Mouse (Mus musculus) megakaryocyte progenitor cell, adult 5-6 weeks (primary cell): Measurements from ENCODE around the gene Fam181a. TPM values are rescaled to one million over a fixed set of nuclear protein-coding genes. Genes with fewer than 3 reads are reported as not detected.

Source experiments
- ATAC-seq: replicated peaks from 2 replicates; pipeline ENCODE4 v1.8.0; 2016; ENCODE audit warnings: mild to moderate bottlenecking, moderate TSS enrichment, inconsistent platforms; ENCODE audit not compliant: poor library complexity
- total RNA-seq, 2 experiments: library from RNA; stranded (forward) in 1 of 2; stranded (reverse) in 1 of 2; fragments of 157-497, 149-512 nt in 1 of 2; fragments of 200-1000 nt in 1 of 2; gene quantifications; 2 replicates each; pipeline versions ENCODE4 v1.2.3 to v1.2.4; 2015 to 2017

The Fam181a gene
- total RNA-seq (2015) (not detected in 2 replicates), total RNA-seq (2017) (not detected in 2 replicates)

GRCm38 (mm10) chr12:103310744-103311267 lies at the start of gene Fam181a:
Gene Fam181a (plus strand): TSS chr12:103310975.
- no peak for ATAC-seq

DNA sequence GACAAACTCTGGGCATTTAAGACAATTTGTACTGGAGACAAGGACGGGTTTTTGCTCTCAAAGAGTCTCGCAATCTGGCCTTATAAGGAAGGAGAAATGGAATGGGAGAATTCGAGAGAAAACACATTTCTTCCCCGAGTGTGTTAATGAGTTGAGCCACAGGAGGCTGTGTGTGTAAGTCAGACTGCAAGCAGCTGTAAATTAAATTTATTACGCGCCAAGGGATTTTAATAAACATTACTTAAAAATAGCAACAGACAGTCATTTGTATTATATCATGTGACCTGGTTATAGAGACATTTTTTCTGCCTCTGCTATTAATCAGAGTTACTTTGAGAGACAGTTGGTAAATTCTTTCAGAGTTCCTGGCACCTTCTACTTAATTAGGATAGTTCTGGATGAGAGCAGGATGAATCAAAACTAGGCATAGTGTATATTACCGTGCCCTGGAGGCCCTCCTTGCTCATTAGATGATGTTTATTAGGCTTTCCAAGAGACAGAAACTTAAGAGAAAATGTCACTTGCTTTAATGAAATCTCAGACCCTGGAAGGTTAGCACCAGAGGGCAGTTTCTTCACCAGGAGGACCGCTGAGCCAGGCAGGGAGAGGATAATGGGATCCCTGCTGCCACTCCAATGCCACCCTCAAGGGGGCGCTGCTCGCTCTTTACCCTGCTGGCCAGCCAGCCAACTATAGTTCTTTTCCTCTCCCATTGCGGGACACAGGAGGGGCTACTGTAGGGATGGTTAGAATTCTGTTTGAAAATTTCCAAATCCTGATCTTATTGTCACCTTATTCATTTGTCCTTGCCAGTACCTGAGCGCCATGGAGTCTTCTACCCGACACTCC lies 48.5 kb upstream of the Fam181a start:
- peak; percentile 52; the same call in 1 of the 2 replicates for ATAC-seq

GRCm38 (mm10) chr12:103266605-103267004 lies 44.2 kb upstream of the Fam181a start:
- no peak for ATAC-seq

DNA sequence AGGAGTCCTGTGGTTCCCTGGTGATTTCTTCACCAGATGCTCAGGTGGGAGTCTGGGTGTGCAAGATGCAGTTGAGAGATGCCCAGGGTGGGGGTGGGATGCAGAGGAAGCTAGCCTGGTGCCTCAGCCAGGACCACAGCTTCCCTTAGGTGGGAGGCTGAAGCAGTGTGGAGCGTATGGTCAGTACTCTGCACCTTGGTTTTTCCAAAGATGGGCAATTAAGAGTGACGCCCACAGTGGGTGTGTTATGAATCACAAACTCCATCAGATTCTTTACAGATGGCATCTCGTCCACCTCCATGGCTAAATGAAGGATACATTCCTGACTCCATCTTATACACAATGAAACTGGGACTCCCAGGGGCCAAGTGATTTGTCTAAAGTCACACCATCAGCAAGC lies 38.6 kb upstream of the Fam181a start:
- no peak for ATAC-seq

DNA sequence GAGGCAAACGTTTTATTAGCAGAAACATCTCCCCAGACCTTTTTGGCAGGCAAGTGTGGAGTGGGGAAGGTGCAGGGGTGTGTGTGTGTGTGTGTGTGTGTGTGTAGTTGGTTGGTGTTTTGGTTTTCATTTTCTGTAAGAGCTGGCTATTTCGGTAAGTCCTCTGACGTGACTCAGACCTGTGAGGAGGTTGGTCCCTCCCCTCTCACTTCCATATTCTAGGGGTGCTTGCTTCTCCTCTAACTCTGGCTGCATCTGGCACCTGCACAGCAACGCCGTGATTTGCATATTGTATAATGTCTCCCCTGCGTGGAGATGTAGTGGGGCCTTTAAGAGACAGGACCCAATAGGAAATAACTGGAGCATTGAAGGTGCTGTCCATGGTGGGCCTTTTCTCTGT lies 37.7 kb upstream of the Fam181a start:
- no peak for ATAC-seq

GRCm38 (mm10) chr12:103273732-103274131 lies 37.0 kb upstream of the Fam181a start:
- ATAC-seq: 0 out of 2 replicates have a peak, but pooled peaks have one; percentile 17

DNA sequence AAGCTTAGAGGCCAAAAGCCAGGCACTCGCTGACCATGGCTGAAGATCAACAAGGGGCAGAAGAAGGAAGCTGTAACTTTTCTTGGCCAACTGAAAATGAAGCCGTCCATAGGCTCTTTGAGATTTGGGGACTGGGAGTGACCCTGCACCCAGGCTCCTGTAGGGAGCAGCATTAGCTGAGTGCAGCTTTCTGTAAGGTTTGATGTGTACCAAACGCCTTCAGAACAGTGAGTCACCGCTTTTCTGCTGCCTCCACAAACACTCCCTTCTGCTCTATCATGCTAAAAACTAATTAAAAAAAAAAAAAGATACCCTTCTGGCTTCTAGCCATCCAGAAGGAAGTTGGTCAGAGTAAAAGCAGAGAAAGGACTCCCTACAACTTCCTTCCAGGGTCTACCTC lies 34.4 kb upstream of the Fam181a start:
- no peak for ATAC-seq

DNA sequence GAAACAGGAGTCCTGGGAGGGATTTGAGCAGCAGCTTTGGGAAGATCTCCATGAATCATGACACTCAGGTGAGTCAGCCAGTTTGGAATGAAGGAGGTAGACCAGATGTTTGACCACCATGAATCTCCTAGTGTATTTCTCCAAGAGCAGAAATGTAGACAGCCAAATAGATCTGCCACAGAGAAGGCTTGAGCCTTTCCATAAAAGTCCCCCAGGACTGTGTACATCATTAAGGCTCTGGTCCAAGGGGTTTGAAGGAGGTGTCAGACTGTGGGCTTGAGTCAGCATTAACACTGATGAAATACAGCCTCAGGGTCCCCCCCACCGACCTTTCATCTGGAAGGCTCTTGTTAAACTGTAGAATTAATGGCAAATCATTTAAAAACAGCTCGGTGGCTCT lies 29.3 kb upstream of the Fam181a start:
- ATAC-seq: no peak

- ATAC-seq: no peak
Observed at GRCm38 (mm10) chr12:103281912-103282311, 28.9 kb upstream of the Fam181a start.

- no peak for ATAC-seq
Observed at GRCm38 (mm10) chr12:103282936-103283335, 27.8 kb upstream of the Fam181a start.

DNA sequence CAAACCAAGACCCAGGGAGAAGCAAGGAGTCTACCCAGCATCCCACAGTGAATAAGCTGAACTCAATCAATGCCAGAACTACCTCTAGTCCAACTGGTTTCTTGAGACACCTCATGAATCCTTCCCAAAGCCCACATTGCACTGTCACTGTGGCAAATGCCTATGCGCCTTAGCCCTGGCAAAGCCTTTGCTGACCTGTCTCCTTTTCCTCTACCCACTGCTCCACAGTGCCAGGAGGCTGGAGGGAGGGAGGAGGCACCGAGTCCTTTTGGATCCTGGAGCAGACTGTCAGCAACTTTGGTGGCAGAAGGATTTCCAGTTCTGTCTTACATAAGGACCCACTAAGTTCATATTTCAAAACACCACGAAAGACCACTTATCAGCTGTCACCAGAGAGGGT lies 27.4 kb upstream of the Fam181a start:
- no peak for ATAC-seq

DNA sequence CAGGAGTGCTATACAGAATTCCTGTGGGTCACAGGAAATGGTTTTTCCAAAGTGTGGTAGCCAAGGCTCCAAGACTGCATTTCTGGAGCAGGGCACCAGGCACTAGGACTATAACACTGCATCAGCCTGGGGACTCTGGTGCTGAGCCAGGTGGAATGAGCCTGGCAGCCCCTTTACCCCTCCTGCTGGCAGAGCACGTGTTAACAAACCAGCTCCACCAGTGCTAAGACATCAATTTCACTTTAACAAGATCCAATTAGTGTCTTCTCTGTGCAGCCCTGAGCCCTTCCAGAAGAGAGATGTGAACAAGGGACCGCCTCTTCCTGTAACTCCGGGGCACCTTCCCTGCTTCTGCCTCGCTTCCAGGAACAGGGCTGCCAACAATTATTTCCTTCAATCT lies 23.5 kb upstream of the Fam181a start:
- no peak for ATAC-seq

DNA sequence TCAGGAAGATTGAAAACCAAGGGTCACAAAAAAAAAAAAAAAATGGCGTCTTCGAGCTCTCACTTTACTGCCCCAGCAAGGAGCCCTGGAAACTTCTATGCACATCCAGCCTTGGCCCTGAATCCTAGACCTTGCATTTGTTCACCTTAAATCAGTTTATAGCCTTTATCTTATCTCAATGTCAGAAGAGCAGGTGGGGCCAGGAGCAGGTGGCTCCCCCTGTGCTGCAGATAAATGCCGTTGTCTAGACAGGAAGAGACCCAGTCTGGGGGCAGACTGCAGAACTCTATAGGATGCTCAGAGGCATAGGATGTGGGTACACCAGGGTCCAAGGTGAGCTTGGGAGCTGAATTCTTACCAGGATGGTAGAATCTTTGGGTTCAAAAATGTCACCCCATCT lies 18.4 kb upstream of the Fam181a start:
- no peak for ATAC-seq

- no peak for ATAC-seq
Observed at GRCm38 (mm10) chr12:103296292-103296691, 14.5 kb upstream of the Fam181a start.

- peak; percentile 62 for ATAC-seq
Observed at GRCm38 (mm10) chr12:103300493-103300892, 10.3 kb upstream of the Fam181a start.

- peak; percentile 57 for ATAC-seq
Observed at GRCm38 (mm10) chr12:103301645-103302044, 9.1 kb upstream of the Fam181a start.

GRCm38 (mm10) chr12:103302960-103303359 lies 7.8 kb upstream of the Fam181a start:
- no peak for ATAC-seq

- no peak for ATAC-seq
Observed at GRCm38 (mm10) chr12:103306224-103306623, 4.6 kb upstream of the Fam181a start.

DNA sequence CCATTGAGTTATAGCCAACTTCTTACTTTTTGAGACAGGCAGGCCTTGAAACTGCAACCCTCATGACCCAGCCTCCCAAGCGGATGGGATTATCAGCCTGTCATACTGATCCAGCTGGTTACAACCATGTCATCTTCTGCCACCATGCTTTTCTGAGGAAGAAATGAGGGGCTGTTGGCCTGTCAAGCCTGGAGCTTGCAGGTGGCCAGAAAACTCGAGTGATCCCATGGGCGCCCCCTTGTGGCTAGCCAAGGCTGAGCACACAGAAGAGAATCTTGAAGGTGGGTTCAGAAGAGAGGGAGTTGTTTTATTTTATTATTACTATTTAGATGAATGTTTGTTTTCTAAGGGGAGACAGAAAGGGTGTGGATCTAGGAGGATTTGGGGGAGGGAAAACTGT lies 4.1 kb upstream of the Fam181a start:
- ATAC-seq: peak; percentile 82

DNA sequence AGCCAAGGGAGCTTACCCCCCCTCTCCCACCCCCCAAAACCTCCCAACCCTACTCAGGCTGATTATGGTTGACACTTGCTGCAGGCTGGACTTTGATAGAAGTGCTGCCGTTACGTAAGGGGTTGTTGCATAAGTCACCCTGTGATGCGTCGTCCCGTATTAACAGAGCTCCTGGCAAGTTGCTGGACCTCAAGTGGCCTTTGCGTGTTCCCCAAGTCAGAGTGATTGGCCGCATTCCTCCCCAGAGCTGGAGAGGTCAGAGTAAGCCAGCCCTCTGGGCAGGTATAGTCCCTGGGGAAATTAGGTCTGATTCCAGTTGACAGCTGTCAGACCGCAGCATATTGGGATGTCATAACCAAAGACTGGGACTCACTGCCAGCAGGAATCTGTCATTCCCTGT lies 1.1 kb downstream of the Fam181a start:
- 0 out of 2 replicates have a peak, but pooled peaks have one; percentile 45 for ATAC-seq

GRCm38 (mm10) chr12:103313274-103313673 lies 2.5 kb downstream of the Fam181a start:
- no peak for ATAC-seq

DNA sequence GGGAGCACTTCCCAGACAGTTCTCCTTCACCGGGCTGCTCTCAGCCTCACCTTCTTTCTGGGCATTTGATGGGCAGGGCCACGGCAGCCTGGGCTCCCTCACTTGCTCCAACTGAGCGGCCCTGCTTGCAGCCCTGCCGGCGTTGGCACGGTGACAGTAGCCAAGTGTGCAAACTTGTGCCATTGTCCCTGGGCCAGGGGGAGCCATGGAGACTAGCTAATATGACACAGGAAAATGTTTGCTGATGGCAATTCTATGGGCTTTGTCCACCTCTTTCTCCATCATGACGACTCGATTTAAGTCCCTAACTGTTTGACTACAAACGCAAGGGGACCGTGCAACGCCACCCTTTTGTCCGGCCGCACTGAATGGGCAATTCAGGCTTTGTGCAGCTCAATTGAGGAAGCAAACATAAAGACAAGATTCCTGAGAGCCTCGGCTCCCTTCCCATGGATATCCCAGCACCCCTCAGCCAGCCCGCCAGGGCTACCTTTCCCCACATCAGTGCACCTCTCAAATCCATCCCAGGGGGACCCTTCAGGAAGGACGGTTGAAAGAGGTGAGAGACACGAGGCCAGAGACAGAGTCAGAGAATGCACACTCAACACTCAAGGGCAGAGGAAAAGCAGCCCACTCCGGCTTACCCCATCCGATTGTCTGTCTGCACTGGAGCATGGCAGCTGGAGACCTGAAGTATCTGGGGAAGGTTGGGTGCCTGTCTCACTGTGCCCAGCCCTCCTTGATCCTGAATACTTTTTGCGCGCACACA lies 3.3 kb downstream of the Fam181a start:
- no peak for ATAC-seq
